Mouse (Mus musculus) left cerebral cortex, adult 2 months (tissue): ENCODE data around the gene Pla2g4a. TPM values are rescaled to one million over a fixed set of nuclear protein-coding genes. Genes with fewer than 3 reads are reported as not detected.

Source experiments
- DNase-seq, 2 experiments: peaks; one replicate each; pipeline ENCODE4 v3.0.0; 2021 to 2022; ENCODE audit warnings: low spot score in 2 of 2, mixed read lengths in 1 of 2; ENCODE audit errors: extremely low spot score in 1 of 2
- H3K27ac ChIP-seq: fragments of 200-600 bp; 2 replicates; pipeline ENCODE4 v1.8.1; 2022
- H3K4me3 ChIP-seq: fragments of 200-600 bp; 2 replicates; pipeline ENCODE4 v1.8.1; 2022
- CTCF ChIP-seq: fragments of 200-600 bp; IDR thresholded peaks from 2 replicates; pipeline ENCODE4 v1.8.1; 2022; ENCODE audit warnings: antibody characterized with exemption, mild to moderate bottlenecking, moderate library complexity
- intact Hi-C: fragments of 180-260 bp; cut with DNase I; formaldehyde crosslinking; loops from one replicate; pipeline ENCODE4 v1.15.1; 2025
- long read RNA-seq, 2 experiments: library from polyadenylated mRNA; stranded (forward); transcript quantifications; one replicate each; pipeline ENCODE4 v2.0.0; 2021; ENCODE audit warnings: borderline mapping rate in 2 of 2
- total RNA-seq, 2 experiments: library from RNA; stranded (reverse); gene quantifications; 2 replicates each; pipeline ENCODE4 v1.2.3; 2021

The Pla2g4a gene
- 1 to 10 TPM; 1.3 to 2.7 TPM for total RNA-seq
- long read RNA-seq, experiment 1, partial matches to known transcripts, result 0 of 4 reads
- long read RNA-seq, experiment 1, other reads (novel, unspliced or antisense), result 3 of 4 reads
- long read RNA-seq, experiment 2, partial matches to known transcripts, result 0 of 1 reads
- long read RNA-seq, experiment 2, other reads (novel, unspliced or antisense), result 0 of 1 reads

GRCm38 (mm10) chr1:149960734-149961424 lies at the start of gene Pla2g4a:
Pla2g4a (minus strand) TSS chr1:149961290.
- no peak for TF ChIP-seq CTCF
- H3K27ac ChIP-seq, result peak within 1 kb of the TSS; percentile 57
- H3K4me3 ChIP-seq, result peak within 1 kb of the TSS; percentile 54
- intact Hi-C loops, result loop anchor here (5.0 kb wide), 1 partner anchor 104 kb away; no protein-coding TSS in a partner anchor
- DNase-seq, result peak in 1 of 2 experiments; percentile 18

DNA sequence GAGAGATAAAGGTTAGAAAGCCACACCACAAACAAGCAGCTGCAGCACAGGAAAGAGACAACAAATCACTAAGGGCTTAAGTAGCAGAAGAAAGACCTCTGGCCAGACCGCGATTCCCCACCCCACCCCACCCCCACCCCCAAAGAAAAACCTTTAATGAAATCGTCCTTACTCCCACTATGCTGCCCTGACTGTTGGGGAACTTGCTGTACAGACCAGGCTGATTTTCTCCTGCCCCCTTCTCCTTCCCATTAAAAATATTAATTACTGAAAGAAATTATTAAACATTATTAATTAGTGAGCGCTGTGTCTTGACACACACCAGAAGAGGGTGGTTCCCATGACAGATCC lies 49.5 kb upstream of the Pla2g4a start:
- Histone ChIP-seq H3K4me3 (no peak overlapping the region), H3K27ac (no peak overlapping the region)
- no peak for TF ChIP-seq CTCF
- intact Hi-C loops, result no loop called here
- DNase-seq, result no peak

DNA sequence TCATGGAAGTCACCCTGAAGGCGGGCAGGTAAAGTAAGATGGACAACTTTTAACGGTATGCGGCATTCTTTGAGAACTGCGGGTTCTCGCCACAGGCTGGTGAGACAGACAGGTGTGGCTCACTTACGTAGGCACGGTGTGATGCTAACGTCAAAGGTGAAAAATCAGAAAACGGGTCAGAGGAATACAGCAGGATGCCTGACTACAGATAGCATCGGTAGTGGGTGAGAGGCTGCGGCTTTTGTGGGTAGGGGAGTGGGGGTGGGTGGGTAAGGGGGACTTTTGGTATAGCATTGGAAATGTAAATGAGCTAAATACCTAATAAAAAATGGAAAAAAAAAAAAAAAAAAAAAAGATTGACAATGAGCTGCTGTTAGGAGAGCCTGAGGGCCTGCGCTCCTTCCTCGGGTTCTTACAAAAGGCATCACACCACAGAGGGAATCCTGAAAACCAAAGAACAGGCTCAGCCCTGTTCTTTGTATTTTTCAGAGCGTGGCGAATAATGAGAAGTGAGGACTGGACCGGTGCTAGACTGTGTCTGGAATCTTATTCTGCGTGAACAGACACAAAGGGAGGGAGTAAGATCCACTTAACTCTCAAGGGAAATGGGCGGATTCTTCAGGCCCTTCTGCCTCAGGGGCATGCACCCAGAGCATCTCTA lies 49.0 kb upstream of the Pla2g4a start:
- Histone ChIP-seq H3K4me3 (no peak overlapping the region), H3K27ac (no peak overlapping the region)
- TF ChIP-seq CTCF, result no peak
- no peak for DNase-seq
- intact Hi-C loops, result no loop called here

- no peak for DNase-seq
- H3K27ac ChIP-seq, result no peak overlapping the region
- no peak overlapping the region for H3K4me3 ChIP-seq
- TF ChIP-seq CTCF, result no peak
- intact Hi-C loops, result no loop called here
These were observed 48.0 kb upstream of the Pla2g4a start for GRCm38 (mm10) chr1:150009134-150009533.

DNA sequence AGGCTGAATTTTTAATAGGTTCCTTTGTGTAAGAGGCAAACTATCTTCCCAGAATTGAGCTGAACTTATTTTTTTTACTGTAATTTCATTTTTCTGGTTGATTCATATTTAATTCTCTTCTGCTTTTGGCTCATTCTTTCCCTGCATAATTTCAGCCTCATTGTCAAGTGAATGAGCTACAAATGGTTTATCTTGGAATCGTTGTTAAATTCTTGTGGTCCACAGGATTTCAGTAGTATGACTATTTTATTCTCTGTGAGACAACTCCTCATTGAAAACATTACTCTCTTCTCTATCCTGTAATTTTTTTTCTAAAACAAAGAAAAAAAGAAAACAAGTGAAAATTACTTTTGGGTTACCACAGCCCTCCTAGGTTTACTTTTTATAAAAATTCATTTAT lies 14.5 kb upstream of the Pla2g4a start:
- no peak overlapping the region for H3K27ac ChIP-seq
- DNase-seq, result no peak
- TF ChIP-seq CTCF, result no peak
- intact Hi-C loops, result no loop called here
- H3K4me3 ChIP-seq, result no peak overlapping the region

GRCm38 (mm10) chr1:149965826-149966225 lies 4.7 kb upstream of the Pla2g4a start:
- no peak for DNase-seq
- intact Hi-C loops, result no loop called here
- TF ChIP-seq CTCF, result no peak
- Histone ChIP-seq H3K27ac (no peak overlapping the region), H3K4me3 (no peak overlapping the region)

- intact Hi-C loops, result loop anchor here (5.0 kb wide), 1 partner anchor 104 kb away; no protein-coding TSS in a partner anchor
- TF ChIP-seq CTCF, result no peak
- Histone ChIP-seq H3K4me3 (peak overlapping the region; percentile 54), H3K27ac (no peak overlapping the region)
- DNase-seq, result no peak
These were observed 574 bp upstream of the Pla2g4a start for GRCm38 (mm10) chr1:149961425-149962303.

- Histone ChIP-seq H3K27ac (no peak overlapping the region), H3K4me3 (no peak overlapping the region; the same call in 1 of the 2 replicates)
- no peak for TF ChIP-seq CTCF
- intact Hi-C loops, result loop anchor here (5.0 kb wide), 1 partner anchor 103 kb away; no protein-coding TSS in a partner anchor
- DNase-seq, result no peak
These were observed 839 bp downstream of the Pla2g4a start for GRCm38 (mm10) chr1:149960251-149960650.

GRCm38 (mm10) chr1:149959069-149959468 lies 2.0 kb downstream of the Pla2g4a start:
- intact Hi-C loops, result no loop called here
- Histone ChIP-seq H3K27ac (no peak overlapping the region), H3K4me3 (no peak overlapping the region)
- no peak for DNase-seq
- no peak for TF ChIP-seq CTCF

DNA sequence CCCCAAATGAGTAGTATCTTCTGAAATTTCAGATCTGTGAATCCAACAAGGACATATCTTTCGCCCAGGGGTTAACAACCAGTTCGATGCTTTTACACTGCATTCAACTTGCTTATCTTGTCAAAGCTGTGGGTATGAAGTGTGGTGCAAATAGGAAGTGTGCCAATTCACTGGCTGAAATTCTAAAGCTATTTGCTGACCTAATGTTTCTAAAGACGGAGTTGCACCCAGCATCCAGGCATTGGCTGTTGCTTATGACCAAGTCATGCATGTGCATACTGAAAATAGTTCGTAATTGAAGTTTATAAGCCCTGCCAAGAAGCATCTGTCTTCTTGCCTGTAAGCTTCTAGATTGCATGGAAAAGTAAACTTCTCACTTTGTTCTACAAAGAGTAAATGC lies 5.6 kb downstream of the Pla2g4a start:
- Histone ChIP-seq H3K27ac (no peak overlapping the region), H3K4me3 (no peak overlapping the region)
- no peak for TF ChIP-seq CTCF
- no peak for DNase-seq
- intact Hi-C loops, result no loop called here

GRCm38 (mm10) chr1:149954026-149954425 lies 7.1 kb downstream of the Pla2g4a start:
- TF ChIP-seq CTCF, result no peak
- no peak for DNase-seq
- intact Hi-C loops, result no loop called here
- Histone ChIP-seq H3K27ac (no peak overlapping the region), H3K4me3 (no peak overlapping the region)
